Mouse (Mus musculus): Measurements from ENCODE around the gene Olfr1347. TPM values are rescaled to one million over a fixed set of nuclear protein-coding genes. Genes with fewer than 3 reads are reported as not detected.
"Not testable (repeated sequence)": the region's sequence is repeated elsewhere in the genome, so short reads cannot be mapped to it uniquely, and the experiment has no call there.

Gene Olfr1347
- not detected in 2 replicates for polyA plus RNA-seq (2015; fragmentation: Nextera tagmentation; extraction: Ambion mirVana)

DNA sequence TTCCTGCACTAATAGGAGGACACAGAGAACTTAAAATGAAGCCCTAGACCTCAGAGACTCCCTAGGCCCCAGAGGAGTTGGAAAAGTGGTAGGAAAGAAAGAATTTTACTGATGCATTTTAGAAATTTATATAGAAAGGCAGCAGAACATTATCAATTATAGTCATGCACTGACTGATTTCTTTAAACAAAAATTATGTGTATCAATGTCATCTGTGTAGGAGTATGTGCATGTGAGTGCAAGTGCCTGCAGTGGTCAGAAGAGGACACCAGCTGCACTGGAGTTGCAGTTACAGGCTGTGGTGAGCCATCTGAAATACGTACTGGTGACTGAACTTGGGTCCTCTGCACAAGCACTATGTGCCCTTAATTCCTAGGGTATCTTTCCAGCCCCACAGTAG, at the start of gene Olfr1347:
Gene Olfr1347 (minus strand): TSS at position 101 of the 400 bp plus-strand sequence.
- Histone ChIP-seq H3K4me3 (ENCODE audit: low read length) (no peak within 1 kb of the TSS), H3K27me3 (ENCODE audit: insufficient read depth, low read length) (no peaks in the 10 kb centered on the region), H3K36me3 (ENCODE audit: insufficient read depth, low read length) (no peaks in the 10 kb centered on the region), H3K4me1 (ENCODE audit: insufficient read depth, low read length) (no peaks in the 10 kb centered on the region), H3K9me3 (ENCODE audit: low read length) (0 out of 2 replicates have a peak, but pooled peaks cover 2% of the 10 kb centered on the region), H3K4me2 (replicated peaks; ENCODE audit: low read depth, low read length) (no peak within 1 kb of the TSS), H3K27ac (ENCODE audit: low read length) (no peak within 1 kb of the TSS), H3K9ac (replicated peaks; ENCODE audit: low read length) (no peak within 1 kb of the TSS)
- 50% methylated on average over 1 of the region's 1 CpGs for WGBS
- ATAC-seq (ENCODE audit: low FRiP score, low TSS enrichment) = no peak

- WGBS = 63% methylated on average over 5 of the region's 5 CpGs
These were observed 26.6 kb upstream of the Olfr1347 start for GRCm38 (mm10) chr7:6526141-6526540.

DNA sequence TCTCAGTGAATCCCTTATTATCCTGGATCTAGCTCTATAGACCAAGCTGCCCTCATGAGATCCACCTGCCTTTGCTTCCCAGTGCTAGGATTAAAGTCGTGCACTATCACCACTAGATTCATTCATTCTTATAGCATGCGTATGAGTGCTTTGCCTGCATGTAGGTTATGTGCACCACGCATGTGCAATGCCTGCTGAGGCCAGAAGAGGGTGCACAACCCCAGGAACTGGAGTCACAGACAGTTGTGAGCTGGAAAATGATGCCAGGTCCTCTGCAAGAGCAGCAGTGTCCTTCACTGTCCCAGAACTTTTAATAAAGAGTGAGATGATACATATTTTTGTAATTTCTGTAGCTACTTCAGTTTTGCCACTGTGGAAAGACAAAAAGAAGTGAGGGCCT, 25.4 kb upstream of the Olfr1347 start:
- H3K9me3 ChIP-seq (ENCODE audit: low read length) = peaks cover 4% of the 10 kb centered on the region; the same call in 1 of the 2 replicates
- H3K36me3 ChIP-seq (ENCODE audit: insufficient read depth, low read length) = no peaks in the 10 kb centered on the region
- WGBS = 53% methylated on average over 3 of the region's 3 CpGs
- no peak overlapping the region for H3K4me3 ChIP-seq (ENCODE audit: low read length)
- H3K27me3 ChIP-seq (ENCODE audit: insufficient read depth, low read length) = no peaks in the 10 kb centered on the region
- no peak overlapping the region for H3K27ac ChIP-seq (ENCODE audit: low read length)
- no peak overlapping the region for H3K4me2 ChIP-seq (replicated peaks; ENCODE audit: low read depth, low read length)
- H3K4me1 ChIP-seq (ENCODE audit: insufficient read depth, low read length) = no peaks in the 10 kb centered on the region
- no peak for ATAC-seq (ENCODE audit: low FRiP score, low TSS enrichment)
- H3K9ac ChIP-seq (replicated peaks; ENCODE audit: low read length) = no peak overlapping the region

More at GRCm38 (mm10) chr7:6526141-6526540, 26.6 kb upstream of the Olfr1347 start:
- no peak for ATAC-seq (ENCODE audit: low FRiP score, low TSS enrichment)
- Histone ChIP-seq H3K27ac (ENCODE audit: low read length) (no peak overlapping the region), H3K4me2 (replicated peaks; ENCODE audit: low read depth, low read length) (no peak overlapping the region), H3K36me3 (ENCODE audit: insufficient read depth, low read length) (no peaks in the 10 kb centered on the region), H3K27me3 (ENCODE audit: insufficient read depth, low read length) (no peaks in the 10 kb centered on the region), H3K4me1 (ENCODE audit: insufficient read depth, low read length) (no peaks in the 10 kb centered on the region), H3K9ac (replicated peaks; ENCODE audit: low read length) (no peak overlapping the region), H3K9me3 (ENCODE audit: low read length) (peaks cover 4% of the 10 kb centered on the region; the same call in 1 of the 2 replicates), H3K4me3 (ENCODE audit: low read length) (no peak overlapping the region)

DNA sequence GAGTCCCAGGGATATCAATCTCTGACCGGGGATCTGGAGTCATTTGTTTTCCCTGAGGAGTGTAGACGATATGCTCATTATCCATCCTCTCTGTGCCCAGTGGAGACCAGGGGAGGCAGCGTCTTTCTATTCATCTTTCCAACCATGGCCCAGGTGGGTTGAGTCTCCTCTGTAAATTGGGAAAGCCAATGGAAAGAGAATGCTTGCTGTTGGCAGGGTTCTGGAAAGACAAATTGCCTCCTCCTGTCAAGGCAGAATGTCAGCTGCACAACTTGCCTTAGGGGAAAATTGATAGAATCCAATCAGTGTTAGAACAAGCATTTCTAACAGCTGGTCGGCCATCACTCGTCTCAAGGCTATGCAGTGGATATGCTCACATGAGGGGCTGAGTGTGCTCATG, 23.3 kb upstream of the Olfr1347 start, which contains the start of gene Olfr1349:
Gene Olfr1349 (minus strand): TSS at position 101 of the 400 bp plus-strand sequence.
- Histone ChIP-seq H3K27me3 (ENCODE audit: insufficient read depth, low read length) (no peaks in the 10 kb centered on the region), H3K4me2 (replicated peaks; ENCODE audit: low read depth, low read length) (no peak within 1 kb of the TSS), H3K4me1 (ENCODE audit: insufficient read depth, low read length) (no peaks in the 10 kb centered on the region), H3K9me3 (ENCODE audit: low read length) (peaks cover 4% of the 10 kb centered on the region; the same call in 1 of the 2 replicates), H3K27ac (ENCODE audit: low read length) (no peak within 1 kb of the TSS), H3K4me3 (ENCODE audit: low read length) (no peak within 1 kb of the TSS), H3K36me3 (ENCODE audit: insufficient read depth, low read length) (no peaks in the 10 kb centered on the region), H3K9ac (replicated peaks; ENCODE audit: low read length) (no peak within 1 kb of the TSS)
- 91% methylated on average over 5 of the region's 5 CpGs for WGBS
- no peak for ATAC-seq (ENCODE audit: low FRiP score, low TSS enrichment)

DNA sequence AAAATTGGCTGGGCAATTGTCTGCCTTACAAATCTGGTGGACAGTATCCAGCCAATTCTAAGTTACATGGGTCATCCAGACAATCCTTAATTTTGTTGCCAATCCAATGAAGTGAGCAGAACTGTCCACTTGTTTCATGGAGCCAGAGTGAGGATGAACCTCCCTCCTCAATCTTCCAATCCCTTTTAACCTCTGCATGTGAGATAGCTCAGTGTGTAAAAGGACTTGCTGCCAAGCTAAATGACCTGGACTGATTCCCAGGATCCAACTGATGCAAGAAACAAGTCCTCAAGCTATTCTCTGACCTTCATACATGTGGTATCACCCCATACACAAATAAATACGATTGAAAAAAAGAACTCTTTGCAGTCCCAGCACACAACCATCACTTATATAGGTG, 22.1 kb upstream of the Olfr1347 start:
- Histone ChIP-seq H3K27me3 (ENCODE audit: insufficient read depth, low read length) (no peaks in the 10 kb centered on the region), H3K4me3 (ENCODE audit: low read length) (no peak overlapping the region), H3K9me3 (ENCODE audit: low read length) (peaks cover 4% of the 10 kb centered on the region; the same call in 1 of the 2 replicates), H3K36me3 (ENCODE audit: insufficient read depth, low read length) (no peaks in the 10 kb centered on the region), H3K4me2 (replicated peaks; ENCODE audit: low read depth, low read length) (no peak overlapping the region), H3K4me1 (ENCODE audit: insufficient read depth, low read length) (no peaks in the 10 kb centered on the region), H3K9ac (replicated peaks; ENCODE audit: low read length) (no peak overlapping the region), H3K27ac (ENCODE audit: low read length) (no peak overlapping the region)
- WGBS = 27% methylated on average over 1 of the region's 1 CpGs
- no peak for ATAC-seq (ENCODE audit: low FRiP score, low TSS enrichment)

GRCm38 (mm10) chr7:6508648-6509047, 9.1 kb upstream of the Olfr1347 start, which contains the start of gene Olfr1348:
Olfr1348 (minus strand) TSS chr7:6508748.
- no peak within 1 kb of the TSS for H3K27ac ChIP-seq (ENCODE audit: low read length)
- no peak for ATAC-seq (ENCODE audit: low FRiP score, low TSS enrichment)
- H3K4me2 ChIP-seq (replicated peaks; ENCODE audit: low read depth, low read length) = no peak within 1 kb of the TSS
- H3K4me3 ChIP-seq (ENCODE audit: low read length) = no peak within 1 kb of the TSS
- no peaks in the 10 kb centered on the region for H3K4me1 ChIP-seq (ENCODE audit: insufficient read depth, low read length)
- H3K27me3 ChIP-seq (ENCODE audit: insufficient read depth, low read length) = no peaks in the 10 kb centered on the region
- no peaks in the 10 kb centered on the region for H3K36me3 ChIP-seq (ENCODE audit: insufficient read depth, low read length)
- no peak within 1 kb of the TSS for H3K9ac ChIP-seq (replicated peaks; ENCODE audit: low read length)
- WGBS = 86% methylated on average over 1 of the region's 1 CpGs
- peaks cover 3% of the 10 kb centered on the region; the same call in 1 of the 2 replicates for H3K9me3 ChIP-seq (ENCODE audit: low read length)

DNA sequence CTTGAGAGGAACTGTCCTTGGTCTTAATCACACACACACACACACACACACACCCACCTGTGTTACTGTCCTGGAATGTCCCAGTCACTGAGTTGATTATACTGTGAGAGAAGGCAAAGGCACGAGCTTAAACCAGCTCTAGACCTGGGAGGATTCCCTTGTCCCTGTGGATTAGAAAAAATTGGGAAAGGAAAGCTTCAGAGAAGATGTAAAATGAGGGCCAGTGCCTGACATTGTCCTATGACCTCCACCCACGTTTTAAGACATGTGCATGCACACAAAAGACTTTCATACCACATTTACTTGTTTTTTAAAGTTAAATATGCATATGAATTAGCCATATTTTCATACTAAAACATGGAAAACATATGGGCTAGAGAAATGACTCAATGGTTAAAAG, 12.7 kb downstream of the Olfr1347 start, which contains the start of gene Olfr5:
Gene Olfr5 (minus strand): TSS at position 101 of the 400 bp plus-strand sequence.
- H3K9me3 ChIP-seq (ENCODE audit: low read length) = no peaks in the 10 kb centered on the region
- no peak for ATAC-seq (ENCODE audit: low FRiP score, low TSS enrichment)
- no peak within 1 kb of the TSS for H3K4me2 ChIP-seq (replicated peaks; ENCODE audit: low read depth, low read length)
- no peaks in the 10 kb centered on the region for H3K27me3 ChIP-seq (ENCODE audit: insufficient read depth, low read length)
- 26% methylated on average over 2 of the region's 2 CpGs for WGBS
- no peaks in the 10 kb centered on the region for H3K36me3 ChIP-seq (ENCODE audit: insufficient read depth, low read length)
- no peak within 1 kb of the TSS for H3K9ac ChIP-seq (replicated peaks; ENCODE audit: low read length)
- H3K4me1 ChIP-seq (ENCODE audit: insufficient read depth, low read length) = no peaks in the 10 kb centered on the region
- H3K4me3 ChIP-seq (ENCODE audit: low read length) = no peak within 1 kb of the TSS
- no peak within 1 kb of the TSS for H3K27ac ChIP-seq (ENCODE audit: low read length)

- H3K4me2 ChIP-seq (replicated peaks; ENCODE audit: low read depth, low read length); ATAC-seq (ENCODE audit: low FRiP score, low TSS enrichment); H3K27ac ChIP-seq (ENCODE audit: low read length); H3K4me1 ChIP-seq (ENCODE audit: insufficient read depth, low read length); H3K36me3 ChIP-seq (ENCODE audit: insufficient read depth, low read length); H3K9ac ChIP-seq (replicated peaks; ENCODE audit: low read length); H3K9me3 ChIP-seq (ENCODE audit: low read length); H3K27me3 ChIP-seq (ENCODE audit: insufficient read depth, low read length); H3K4me3 ChIP-seq (ENCODE audit: low read length): not testable (repeated sequence)
- WGBS = 83% methylated on average over 2 of the region's 2 CpGs
These were observed 21.9 kb downstream of the Olfr1347 start for GRCm38 (mm10) chr7:6477633-6478032.

DNA sequence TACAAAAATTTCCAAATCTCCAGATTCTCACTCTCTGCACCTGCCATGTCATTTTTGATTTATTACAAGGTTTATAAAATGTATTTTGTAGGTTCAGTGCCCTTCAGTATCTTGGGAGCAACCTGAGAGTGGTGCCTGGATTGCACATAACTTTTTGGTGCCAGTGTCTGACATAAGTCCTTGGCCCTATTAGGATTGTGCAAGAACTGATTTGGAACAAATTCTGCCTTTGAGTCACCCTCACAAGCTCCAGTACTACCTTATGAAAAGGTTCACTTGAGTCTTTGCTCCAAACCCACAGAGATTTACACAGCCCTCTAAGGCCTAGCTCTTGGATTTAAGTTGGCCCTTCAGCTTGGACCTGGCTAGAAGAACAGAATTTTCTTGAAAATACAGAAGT, 32.6 kb downstream of the Olfr1347 start, which contains the start of gene Olfr1346:
Gene Olfr1346 (plus strand): TSS at position 151 of the 400 bp plus-strand sequence.
- no peak within 1 kb of the TSS for H3K9ac ChIP-seq (replicated peaks; ENCODE audit: low read length)
- ATAC-seq (ENCODE audit: low FRiP score, low TSS enrichment) = no peak
- H3K9me3 ChIP-seq (ENCODE audit: low read length) = no peaks in the 10 kb centered on the region

DNA sequence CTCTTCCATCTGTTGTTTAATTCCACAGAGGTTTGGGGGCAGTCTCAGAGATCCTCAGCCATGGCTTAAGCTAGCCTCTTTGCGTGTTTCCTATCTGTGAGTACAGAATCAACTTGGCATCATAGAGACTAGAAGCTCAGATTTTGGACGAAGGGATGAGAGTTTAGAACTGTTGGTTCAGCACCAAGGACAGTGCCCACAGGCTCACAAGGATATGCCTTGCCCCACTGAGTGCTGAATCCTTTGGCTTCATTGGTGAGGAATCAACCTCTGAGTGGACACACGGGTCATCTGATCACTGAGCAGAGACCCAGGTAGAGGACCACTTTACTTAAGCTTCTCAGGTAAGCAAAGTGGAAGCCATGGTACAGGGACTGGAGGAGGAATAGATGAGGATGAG, 43.2 kb downstream of the Olfr1347 start:
- no peaks in the 10 kb centered on the region for H3K27me3 ChIP-seq (ENCODE audit: insufficient read depth, low read length)
- no peak overlapping the region for H3K9ac ChIP-seq (replicated peaks; ENCODE audit: low read length)
- H3K4me1 ChIP-seq (ENCODE audit: insufficient read depth, low read length) = no peaks in the 10 kb centered on the region
- H3K27ac ChIP-seq (ENCODE audit: low read length) = no peak overlapping the region
- no peak overlapping the region for H3K4me3 ChIP-seq (ENCODE audit: low read length)
- no peaks in the 10 kb centered on the region for H3K36me3 ChIP-seq (ENCODE audit: insufficient read depth, low read length)
- 41% methylated on average over 3 of the region's 3 CpGs for WGBS
- no peak for ATAC-seq (ENCODE audit: low FRiP score, low TSS enrichment)
- H3K4me2 ChIP-seq (replicated peaks; ENCODE audit: low read depth, low read length) = no peak overlapping the region
- H3K9me3 ChIP-seq (ENCODE audit: low read length) = peaks cover 6% of the 10 kb centered on the region

More for the DNA sequence above, 32.6 kb downstream of the Olfr1347 start, which contains the start of gene Olfr1346:
- H3K4me1 ChIP-seq (ENCODE audit: insufficient read depth, low read length) = no peaks in the 10 kb centered on the region
- H3K27ac ChIP-seq (ENCODE audit: low read length) = no peak within 1 kb of the TSS
- no peaks in the 10 kb centered on the region for H3K27me3 ChIP-seq (ENCODE audit: insufficient read depth, low read length)
- H3K4me2 ChIP-seq (replicated peaks; ENCODE audit: low read depth, low read length) = no peak within 1 kb of the TSS
- H3K4me3 ChIP-seq (ENCODE audit: low read length) = no peak within 1 kb of the TSS
- no peaks in the 10 kb centered on the region for H3K36me3 ChIP-seq (ENCODE audit: insufficient read depth, low read length)
